Mouse (Mus musculus) bone marrow, adult 2 months (tissue): ENCODE results near the gene Ap5z1. TPM values are rescaled to one million over a fixed set of nuclear protein-coding genes. Genes with fewer than 3 reads are reported as not detected.

Experiments
- H3K27ac ChIP-seq: fragments of 200-500 bp; 2 replicates; pipeline ENCODE4 v1.5.1; 2012; ENCODE audit warnings: low read depth, mild to moderate bottlenecking, control low read depth, inconsistent platforms, low read length; ENCODE audit not compliant: control insufficient read depth, poor library complexity, insufficient read depth
- H3K4me1 ChIP-seq: fragments of 200-500 bp; 2 replicates; pipeline ENCODE4 v1.6.1; 2011; ENCODE audit warnings: low read length; ENCODE audit not compliant: control insufficient read depth, insufficient read depth
- H3K4me3 ChIP-seq: fragments of 200-500 bp; replicated peaks from 2 replicates; pipeline ENCODE3; 2011; ENCODE audit warnings: mild to moderate bottlenecking, low read depth, low read length, control low read depth; ENCODE audit not compliant: control insufficient read depth
- CTCF ChIP-seq: fragments of 200-500 bp; IDR thresholded peaks from 2 replicates; pipeline ENCODE4 v1.5.1; 2011; ENCODE audit warnings: low read length, control low read depth; ENCODE audit not compliant: control insufficient read depth, insufficient read depth
- POLR2A ChIP-seq: fragments of 200-500 bp; IDR thresholded peaks from 2 replicates; pipeline ENCODE4 v1.6.1; 2011; ENCODE audit warnings: low read depth, mild to moderate bottlenecking, control low read depth, low read length, borderline replicate concordance; ENCODE audit not compliant: control insufficient read depth
- WGBS: fragments of 180-500 bp; shearing (Covaris S2); methylation state at CpG from one replicate; pipeline ENCODE4 v1.1.7; 2018; 5-methylcytosine and 5-hydroxymethylcytosine counted together
- polyA plus RNA-seq: library from polyadenylated mRNA; stranded (reverse); fragments of >200 nt; gene quantifications from 2 replicates; pipeline ENCODE4 v1.2.4, GENCODE M21; 2011; ENCODE audit warnings: low replicate concordance; ENCODE audit not compliant: missing spikeins, insufficient read depth, insufficient read length

Ap5z1 gene
- polyA plus RNA-seq, 1 experiment: 22.8 TPM

- Histone ChIP-seq H3K4me3 (no peak overlapping the region), H3K4me1 (no peaks in the 10 kb centered on the region), H3K27ac (no peak overlapping the region)
- 64% methylated on average over 10 of the region's 10 CpGs for WGBS
- TF ChIP-seq CTCF: no peak
- no peak for TF ChIP-seq POLR2A
Measured at GRCm38 (mm10) chr5:142500918-142501317, 37.2 kb downstream of the Ap5z1 start.

- Histone ChIP-seq H3K4me3 (no peak overlapping the region), H3K27ac (no peak overlapping the region), H3K4me1 (no peaks in the 10 kb centered on the region)
- TF ChIP-seq POLR2A (no peak), CTCF (peak; percentile 74)
- WGBS: 5% methylated on average over 3 of the region's 3 CpGs
Measured at GRCm38 (mm10) chr5:142502414-142502813, 38.7 kb downstream of the Ap5z1 start.

GRCm38 (mm10) chr5:142504175-142504574, 40.4 kb downstream of the Ap5z1 start:
- Histone ChIP-seq H3K4me1 (no peaks in the 10 kb centered on the region), H3K27ac (no peak overlapping the region), H3K4me3 (no peak overlapping the region)
- TF ChIP-seq POLR2A: no peak
- TF ChIP-seq CTCF: no peak
- WGBS: 22% methylated on average over 3 of the region's 3 CpGs

GRCm38 (mm10) chr5:142505695-142506423, 42.1 kb downstream of the Ap5z1 start:
- Histone ChIP-seq H3K27ac (no peak overlapping the region), H3K4me3 (no peak overlapping the region), H3K4me1 (no peaks in the 10 kb centered on the region)
- TF ChIP-seq POLR2A (no peak), CTCF (peak; percentile 19; the same call in 1 of the 2 replicates)
- WGBS: 53% methylated on average over 3 of the region's 3 CpGs

DNA sequence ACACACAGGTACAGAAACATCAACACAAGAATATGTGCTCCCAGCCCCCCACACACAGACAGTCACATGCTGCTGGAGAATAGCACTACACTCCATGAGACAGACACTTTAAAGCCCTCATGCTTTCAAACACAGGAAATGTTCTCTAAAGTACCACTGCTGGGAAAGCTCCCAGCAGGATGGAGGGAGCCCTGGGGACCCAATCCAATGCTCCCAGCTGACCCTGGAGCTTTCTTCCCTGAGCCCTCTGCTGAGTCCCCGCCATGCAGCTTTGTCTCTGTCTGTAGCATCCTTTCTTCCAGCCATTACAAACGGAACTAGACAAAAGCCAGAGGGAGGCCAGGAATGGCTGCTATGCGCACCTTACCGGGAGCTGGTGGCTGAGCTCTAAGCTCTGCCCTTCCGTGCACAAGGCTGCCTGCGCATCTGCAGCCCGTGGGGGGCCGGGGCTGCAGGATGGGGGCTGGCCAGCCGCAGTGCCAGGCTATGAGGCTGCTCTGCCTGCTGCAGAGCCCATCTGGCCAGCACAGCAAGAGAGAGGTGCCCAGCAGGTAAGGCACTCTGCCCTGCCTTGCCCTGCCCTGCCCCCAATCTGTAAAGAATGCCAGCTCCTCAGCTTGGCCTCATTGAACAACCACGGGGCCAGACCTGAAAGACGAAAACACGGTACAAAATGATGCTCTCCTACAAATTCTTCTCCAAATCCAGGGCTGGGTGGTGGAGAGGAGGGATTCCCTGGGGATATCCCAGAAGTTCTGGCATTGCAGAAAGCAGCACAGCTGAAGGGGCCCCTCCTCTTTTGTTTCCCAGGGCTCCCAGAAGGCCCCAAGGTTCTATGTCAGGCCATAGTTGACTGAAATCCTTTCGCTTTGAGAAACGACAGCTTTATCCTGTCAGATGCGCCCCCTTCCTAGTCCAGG, 45.7 kb downstream of the Ap5z1 start:
- no peaks in the 10 kb centered on the region for H3K4me1 ChIP-seq
- TF ChIP-seq CTCF: no peak
- no peak for TF ChIP-seq POLR2A
- 60% methylated on average over 15 of the region's 15 CpGs for WGBS

GRCm38 (mm10) chr5:142510061-142510414, 46.3 kb downstream of the Ap5z1 start:
- WGBS: 74% methylated on average over 7 of the region's 7 CpGs
- Histone ChIP-seq H3K27ac (no peak overlapping the region), H3K4me1 (no peaks in the 10 kb centered on the region), H3K4me3 (no peak overlapping the region)
- no peak for TF ChIP-seq CTCF
- TF ChIP-seq POLR2A: no peak

More for the DNA sequence above, 45.7 kb downstream of the Ap5z1 start:
- H3K4me3 ChIP-seq: no peak overlapping the region
- no peak overlapping the region for H3K27ac ChIP-seq

DNA sequence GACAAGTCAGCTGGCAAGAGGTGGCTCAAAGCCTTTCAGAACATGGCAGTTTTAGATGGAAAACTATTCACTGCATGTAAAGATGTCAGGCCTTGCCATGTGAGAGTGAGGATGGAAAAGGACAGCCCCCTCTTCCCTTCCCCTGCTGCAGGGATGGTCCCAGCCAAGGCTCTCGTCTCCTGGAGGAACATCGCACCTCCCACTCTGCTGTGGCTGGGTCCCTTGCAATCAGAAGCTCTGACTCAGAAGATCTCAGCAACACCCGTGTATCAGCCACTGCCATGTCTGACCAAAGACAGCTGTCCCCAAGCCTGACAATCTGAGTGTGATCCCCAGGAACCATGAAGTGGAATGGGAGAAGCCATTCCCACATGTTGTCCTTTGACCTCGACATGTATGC, 48.4 kb downstream of the Ap5z1 start:
- Histone ChIP-seq H3K27ac (no peak overlapping the region), H3K4me1 (no peaks in the 10 kb centered on the region), H3K4me3 (no peak overlapping the region)
- 71% methylated on average over 4 of the region's 4 CpGs for WGBS
- TF ChIP-seq POLR2A (no peak), CTCF (no peak)

DNA sequence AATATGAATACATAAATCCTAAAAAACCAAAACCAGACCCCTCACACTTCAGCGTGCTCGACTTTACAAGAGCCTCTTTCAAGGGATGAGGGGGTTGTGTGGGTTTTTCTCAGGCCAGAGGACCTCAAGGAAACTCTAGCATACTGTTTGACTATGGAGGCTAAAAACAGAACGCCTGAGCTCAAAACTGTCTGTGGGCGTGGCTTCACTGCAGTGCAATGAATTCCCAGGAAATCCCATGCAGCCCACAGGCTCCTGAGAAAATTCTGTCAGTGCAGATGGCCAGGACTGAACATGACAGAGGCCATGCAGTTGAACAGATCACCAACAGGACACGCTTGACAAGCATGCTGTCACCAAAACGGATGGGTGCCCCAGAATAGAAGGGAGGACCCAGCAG, 55.2 kb downstream of the Ap5z1 start:
- WGBS: 66% methylated on average over 6 of the region's 6 CpGs
- no peak for TF ChIP-seq POLR2A
- no peak for TF ChIP-seq CTCF

DNA sequence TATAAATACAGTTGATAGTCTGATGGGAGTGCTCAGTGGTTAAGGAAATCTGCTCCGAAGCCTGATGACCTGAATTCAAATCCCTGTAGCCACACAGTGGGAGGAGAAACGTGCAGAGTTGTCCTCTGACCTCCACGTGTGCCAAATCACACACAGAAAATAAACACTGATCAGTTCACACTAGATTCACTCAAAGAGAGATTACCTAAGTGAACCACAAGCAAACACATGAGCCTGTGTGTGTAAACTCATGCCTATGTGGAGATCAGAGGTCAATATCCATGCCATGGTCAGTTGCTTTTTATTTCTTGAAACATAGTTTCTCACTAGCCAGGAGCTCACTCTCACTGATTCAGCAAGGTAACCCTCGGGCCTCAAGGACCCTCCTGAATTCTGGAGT, 56.6 kb downstream of the Ap5z1 start:
- TF ChIP-seq CTCF: no peak
- TF ChIP-seq POLR2A: no peak

More for the DNA sequence above, 55.2 kb downstream of the Ap5z1 start:
- H3K4me3 ChIP-seq: no peak overlapping the region
- H3K4me1 ChIP-seq: no peaks in the 10 kb centered on the region
- H3K27ac ChIP-seq: no peak overlapping the region

More for the DNA sequence above, 56.6 kb downstream of the Ap5z1 start:
- Histone ChIP-seq H3K27ac (no peak overlapping the region), H3K4me3 (no peak overlapping the region), H3K4me1 (no peaks in the 10 kb centered on the region)
- 77% methylated on average over 4 of the region's 4 CpGs for WGBS
